Mouse (Mus musculus) heart, adult 18-20 months (tissue): Measurements from ENCODE around the gene Leng9. TPM values are rescaled to one million over a fixed set of nuclear protein-coding genes. Genes with fewer than 3 reads are reported as not detected.

Experiments
- DNase-seq, 2 experiments: peaks; one replicate each; pipeline ENCODE4 v3.0.0; 2021 to 2022; ENCODE audit warnings: mixed read lengths in 1 of 2
- total RNA-seq, 2 experiments: library from RNA; stranded (reverse); gene quantifications; 2 replicates each; pipeline ENCODE4 v1.2.3; 2021

The Leng9 gene
- total RNA-seq, 2 experiments from 2014 or later: 2.6 TPM

GRCm38 (mm10) chr7:4144766-4145551, 5.2 kb downstream of the Leng9 start:
- DNase-seq: no peak

GRCm38 (mm10) chr7:4144046-4144445, 6.1 kb downstream of the Leng9 start:
- DNase-seq: no peak

GRCm38 (mm10) chr7:4143506-4143905, 6.7 kb downstream of the Leng9 start:
- DNase-seq: no peak

- DNase-seq: no peak
These were observed 7.3 kb downstream of the Leng9 start for GRCm38 (mm10) chr7:4142796-4143445.

GRCm38 (mm10) chr7:4141648-4142325, 8.4 kb downstream of the Leng9 start:
- no peak for DNase-seq

- no peak for DNase-seq
These were observed 10.8 kb downstream of the Leng9 start for GRCm38 (mm10) chr7:4139391-4139790.

- DNase-seq: no peak
These were observed 11.5 kb downstream of the Leng9 start for GRCm38 (mm10) chr7:4138671-4139070.

GRCm38 (mm10) chr7:4138181-4138580, 12.0 kb downstream of the Leng9 start:
- no peak for DNase-seq

- DNase-seq: no peak
These were observed 12.4 kb downstream of the Leng9 start for GRCm38 (mm10) chr7:4137746-4138145.

GRCm38 (mm10) chr7:4136771-4137531, 13.2 kb downstream of the Leng9 start, which contains the start of gene Leng8:
Gene Leng8 (plus strand): TSS chr7:4137039.
- peak; percentile 99 to 100 for DNase-seq

GRCm38 (mm10) chr7:4136404-4136770, 13.8 kb downstream of the Leng9 start:
- no peak for DNase-seq

GRCm38 (mm10) chr7:4134911-4135310, 15.3 kb downstream of the Leng9 start:
- DNase-seq: no peak

- no peak for DNase-seq
These were observed 17.2 kb downstream of the Leng9 start for GRCm38 (mm10) chr7:4132998-4133397.

GRCm38 (mm10) chr7:4132581-4132980, 17.6 kb downstream of the Leng9 start:
- DNase-seq: no peak

- no peak for DNase-seq
These were observed 18.2 kb downstream of the Leng9 start for GRCm38 (mm10) chr7:4131964-4132363.

GRCm38 (mm10) chr7:4130686-4131452, 19.3 kb downstream of the Leng9 start:
- peak; percentile 73 to 90 for DNase-seq

GRCm38 (mm10) chr7:4128860-4129259, 21.3 kb downstream of the Leng9 start:
- peak; percentile 77 to 85 for DNase-seq

GRCm38 (mm10) chr7:4127894-4128293, 22.3 kb downstream of the Leng9 start:
- no peak for DNase-seq

- no peak for DNase-seq
These were observed 23.0 kb downstream of the Leng9 start for GRCm38 (mm10) chr7:4126992-4127785.

GRCm38 (mm10) chr7:4125306-4125705, 24.9 kb downstream of the Leng9 start:
- no peak for DNase-seq

- DNase-seq: no peak
These were observed 25.3 kb downstream of the Leng9 start for GRCm38 (mm10) chr7:4124856-4125255.
